8 mouse cellular contexts compared by ENCODE assay signal in the genomic region with DNA sequence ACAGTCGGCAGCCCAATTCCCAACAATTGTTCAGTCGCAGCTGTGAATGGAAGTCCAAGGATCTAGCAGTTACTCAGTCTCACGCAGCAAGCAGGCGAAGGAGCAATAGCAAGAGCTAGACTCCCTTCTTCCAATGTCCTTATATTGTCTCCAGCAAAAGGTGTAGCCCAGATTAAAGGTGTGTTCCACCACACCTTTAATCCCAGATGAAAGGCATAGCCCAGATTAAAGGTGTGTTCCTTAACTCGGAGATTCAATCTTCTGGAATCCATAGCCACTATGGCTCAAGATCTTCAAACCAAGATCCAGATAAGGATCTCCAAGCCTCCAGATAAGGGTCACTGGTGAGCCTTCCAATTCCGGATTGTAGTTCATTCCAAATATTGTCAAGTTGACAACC. TPM values are rescaled to one million over a fixed set of nuclear protein-coding genes. Genes with fewer than 3 reads are reported as not detected.
DNase-seq lines count a peak whose midpoint lies in the region; ATAC-seq and TF ChIP-seq lines count a peak whose summit lies in the region.
"Not testable (repeated sequence)": the region's sequence is repeated elsewhere in the genome, so short reads cannot be mapped to it uniquely, and the experiment has no call there.

A gene (minus strand): TSS at position 101 of the 400 bp plus-strand sequence.

- not testable (repeated sequence) for H3K27me3 ChIP-seq in C2C12 (ENCODE audit: control insufficient read depth, insufficient read depth, insufficient read length); forebrain, embryonic 16.5 days (replicated peaks; ENCODE audit: control insufficient read depth, insufficient read depth, low read length); heart, embryonic 14.5 days (ENCODE audit: control insufficient read depth, insufficient read depth, low read length); intestine, embryonic 14.5 days (replicated peaks; ENCODE audit: control insufficient read depth, insufficient read depth, low read length); neural tube, embryonic 11.5 days (ENCODE audit: control insufficient read depth, insufficient read depth, low read length)

- TF ChIP-seq POLR2A in brain, embryonic 14.5 days (IDR thresholded peaks at IDR 0.05; ENCODE audit: borderline replicate concordance, extremely low read depth, insufficient read depth, insufficient read length, poor library complexity, severe bottlenecking); lung, adult 2 months (IDR thresholded peaks at IDR 0.05; ENCODE audit: borderline replicate concordance, extremely low read depth, low read depth, low read length): not testable (repeated sequence)

- not testable (repeated sequence) for DNase-seq in brain, embryonic 14.5 days (ENCODE audit: low read depth); intestine, embryonic 14.5 days (ENCODE audit: low spot score); left cerebral cortex, adult 8-10 months (ENCODE audit: low spot score in 2 of 2); lung, adult 2 months; neural tube, embryonic 11.5 days (ENCODE audit: low spot score)

- H3K9me3 ChIP-seq in forebrain, embryonic 16.5 days (ENCODE audit: control insufficient read depth, low read length); heart, embryonic 14.5 days (ENCODE audit: control insufficient read depth, low read length); intestine, embryonic 14.5 days (ENCODE audit: control insufficient read depth, low read length); neural tube, embryonic 11.5 days (ENCODE audit: control insufficient read depth, low read length): not testable (repeated sequence)

- H3K27ac ChIP-seq in forebrain, embryonic 16.5 days (ENCODE audit: low read length); heart, embryonic 14.5 days (replicated peaks in 1 of 2; ENCODE audit: control insufficient read depth in 1 of 2, insufficient read depth in 1 of 2, low read depth in 2 of 2, low read length in 2 of 2); intestine, embryonic 14.5 days (ENCODE audit: low read depth); neural tube, embryonic 11.5 days (ENCODE audit: low read depth, low read length): not testable (repeated sequence)

- not testable (repeated sequence) for H3K79me2 ChIP-seq in C2C12 (ENCODE audit: control insufficient read depth, insufficient read depth)

- H3K9ac ChIP-seq in forebrain, embryonic 16.5 days (replicated peaks; ENCODE audit: low read depth, low read length); heart, embryonic 14.5 days (ENCODE audit: low read length); intestine, embryonic 14.5 days (ENCODE audit: low read length); neural tube, embryonic 11.5 days (ENCODE audit: low read length): not testable (repeated sequence)

- H3K36me3 ChIP-seq in C2C12 (ENCODE audit: control insufficient read depth, insufficient read depth); forebrain, embryonic 16.5 days (ENCODE audit: control insufficient read depth, insufficient read depth); heart, embryonic 14.5 days (ENCODE audit: control insufficient read depth, insufficient read depth, low read length); intestine, embryonic 14.5 days (ENCODE audit: control insufficient read depth, insufficient read depth, low read length); neural tube, embryonic 11.5 days (ENCODE audit: control insufficient read depth, insufficient read depth, low read length): not testable (repeated sequence)

- not testable (repeated sequence) for TF ChIP-seq CTCF in C2C12 (IDR thresholded peaks at IDR 0.05; ENCODE audit: control insufficient read depth, insufficient read depth, insufficient read length); brain, embryonic 14.5 days (IDR thresholded peaks at IDR 0.05; ENCODE audit: borderline replicate concordance, extremely low read depth, insufficient read depth, insufficient read length); lung, adult 2 months (IDR thresholded peaks at IDR 0.05; ENCODE audit: insufficient read depth, low read length)

- H3K4me3 ChIP-seq in C2C12 (ENCODE audit: insufficient read depth, poor library complexity, severe bottlenecking); forebrain, embryonic 16.5 days (replicated peaks; ENCODE audit: low read length); heart, embryonic 14.5 days (ENCODE audit: control insufficient read depth in 1 of 2, insufficient read depth in 1 of 2, low read depth in 1 of 2, low read length in 2 of 2); intestine, embryonic 14.5 days (ENCODE audit: low read depth, low read length); lung, adult 2 months (replicated peaks; ENCODE audit: extremely low read depth, low read depth, low read length); neural tube, embryonic 11.5 days (ENCODE audit: low read depth, low read length): not testable (repeated sequence)

- H3K4me1 ChIP-seq in forebrain, embryonic 16.5 days (replicated peaks; ENCODE audit: control insufficient read depth, insufficient read depth, low read length); heart, embryonic 14.5 days (ENCODE audit: control insufficient read depth in 2 of 2, insufficient read depth in 2 of 2, low read length in 2 of 2); intestine, embryonic 14.5 days (replicated peaks; ENCODE audit: control insufficient read depth, insufficient read depth, low read length); lung, adult 2 months (ENCODE audit: control insufficient read depth, insufficient read depth, low read length); neural tube, embryonic 11.5 days (ENCODE audit: control insufficient read depth, insufficient read depth, low read length): not testable (repeated sequence)

- H3K79me3 ChIP-seq in C2C12 (ENCODE audit: low read depth), result not testable (repeated sequence)

- H3ac ChIP-seq in C2C12 (ENCODE audit: control insufficient read depth, insufficient read length, low read depth), result not testable (repeated sequence)

- 100% methylated on average over 1 of the region's 6 CpGs for WGBS in forebrain, embryonic 16.5 days
- WGBS in heart, embryonic 14.5 days, result 46% methylated on average over 1 of the region's 6 CpGs
- WGBS in intestine, embryonic 14.5 days, result 58% methylated on average over 1 of the region's 6 CpGs
- WGBS in lung, adult 2 months, result 70% methylated on average over 1 of the region's 6 CpGs
- WGBS in neural tube, embryonic 11.5 days, result 90% methylated on average over 1 of the region's 6 CpGs

- H3K4me2 ChIP-seq in forebrain, embryonic 16.5 days (ENCODE audit: low read length); heart, embryonic 14.5 days (ENCODE audit: low read length); intestine, embryonic 14.5 days (ENCODE audit: low read length); neural tube, embryonic 11.5 days (ENCODE audit: low read depth): not testable (repeated sequence)

- not testable (repeated sequence) for ATAC-seq in forebrain, embryonic 16.5 days; heart, embryonic 14.5 days (ENCODE audit: insufficient number of reproducible peaks, insufficient read depth, low FRiP score, low read depth); intestine, embryonic 14.5 days (replicated peaks; ENCODE audit: low FRiP score, low TSS enrichment, low read depth); neural tube, embryonic 11.5 days (ENCODE audit: insufficient read depth, low FRiP score, low TSS enrichment)

RNA-seq across cellular contexts. Expression of the gene that starts here (rescaled TPM):
- polyA plus RNA-seq in C2C12 (2012; fragmentation: generic; extraction: Trizol), result 15.2 TPM
- polyA plus RNA-seq in brain, embryonic 14.5 days (2012; rRNA removed), result 45.9 and 46.1 TPM in 2 replicates
- 41.8 and 50.8 TPM in 2 replicates for polyA plus RNA-seq in forebrain, embryonic 16.5 days (2015; fragmentation: Nextera tagmentation; extraction: Ambion mirVana)
- polyA plus RNA-seq in heart, embryonic 14.5 days (2014; fragmentation: Nextera tagmentation; extraction: Ambion mirVana), result 28.0 and 30.6 TPM in 2 replicates
- 48.5 and 53.2 TPM in 2 replicates for polyA plus RNA-seq in intestine, embryonic 14.5 days (2014; fragmentation: Nextera tagmentation; extraction: Ambion mirVana)
- total RNA-seq in left cerebral cortex, adult 8-10 months (2022), result 10 to 100 TPM; 30.2 to 36.4 (median 31.8) TPM
- polyA plus RNA-seq in lung, adult 2 months (2012; rRNA removed), result 14.7 and 18.4 TPM in 2 replicates
- polyA plus RNA-seq in neural tube, embryonic 11.5 days (2014; fragmentation: Nextera tagmentation; extraction: Ambion mirVana), result 62.7 and 64.3 TPM in 2 replicates
